Mouse (Mus musculus) liver, postnatal 0 days (tissue): ENCODE data around the gene C530008M17Rik. TPM values are rescaled to one million over a fixed set of nuclear protein-coding genes. Genes with fewer than 3 reads are reported as not detected.
A peak's percentile ranks its signal among the peaks of the same experiment; 100 is the strongest.

Source experiments
- ATAC-seq: fragments of 200-750 bp; cut with Nextera tagmentation; 2 replicates; pipeline ENCODE4 v1.8.0; 2017; ENCODE audit warnings: mild to moderate bottlenecking, moderate library complexity
- DNase-seq: peaks from one replicate; pipeline ENCODE4 v3.0.0-alpha.2; 2016
- H3K27ac ChIP-seq: fragments of 300-500 bp; sonication (generic); 2 replicates; pipeline ENCODE4 v1.5.1; 2014; ENCODE audit warnings: antibody characterized with exemption, moderate library complexity, mild to moderate bottlenecking, low read depth
- H3K27me3 ChIP-seq: fragments of 300-500 bp; sonication (generic); 2 replicates; pipeline ENCODE4 v1.6.1; 2014; ENCODE audit warnings: low read length, control low read depth, mixed read lengths; ENCODE audit not compliant: insufficient read depth
- H3K36me3 ChIP-seq: fragments of 300-500 bp; sonication (generic); replicated peaks from 2 replicates; pipeline ENCODE4 v1.6.1; 2014; ENCODE audit warnings: mild to moderate bottlenecking, control low read depth, low read length, moderate library complexity, mixed read lengths; ENCODE audit not compliant: insufficient read depth
- H3K4me1 ChIP-seq: fragments of 300-500 bp; sonication (generic); 2 replicates; pipeline ENCODE4 v1.6.1; 2014; ENCODE audit warnings: antibody characterized with exemption, mild to moderate bottlenecking, control low read depth; ENCODE audit not compliant: insufficient read depth
- H3K4me2 ChIP-seq: fragments of 300-500 bp; sonication (generic); 2 replicates; pipeline ENCODE4 v1.6.1; 2014; ENCODE audit warnings: low read depth, mild to moderate bottlenecking, low read length, moderate library complexity, mixed read lengths
- H3K4me3 ChIP-seq: fragments of 300-500 bp; sonication (generic); 2 replicates; pipeline ENCODE4 v1.5.1; 2014; ENCODE audit warnings: low read depth, low read length
- H3K9ac ChIP-seq: fragments of 300-500 bp; sonication (generic); replicated peaks from 2 replicates; pipeline ENCODE4 v1.6.1; 2014; ENCODE audit warnings: mild to moderate bottlenecking, moderate library complexity
- H3K9me3 ChIP-seq: fragments of 300-500 bp; sonication (generic); 2 replicates; pipeline ENCODE4 v1.6.1; 2016; ENCODE audit warnings: mild to moderate bottlenecking, control low read depth, low read length, mixed read lengths
- CTCF ChIP-seq: sonication (generic); IDR thresholded peaks from 2 replicates; pipeline ENCODE4 v1.5.1; 2016; ENCODE audit warnings: antibody characterized with exemption, low read depth
- EP300 ChIP-seq: IDR thresholded peaks from 2 replicates; pipeline ENCODE4 v1.6.1; 2016; ENCODE audit warnings: antibody characterized with exemption, low read depth, mild to moderate bottlenecking
- WGBS: fragments of 180-500 bp; shearing (Covaris S2); extraction: QIAGEN DNeasy Blood & Tissue Kit; methylation state at CpG from one replicate; pipeline ENCODE4 v1.1.7; 2014; ENCODE audit not compliant: insufficient replicate concordance; 5-methylcytosine and 5-hydroxymethylcytosine counted together
- polyA plus RNA-seq: library from polyadenylated mRNA; unstranded; fragments of >200 nt; fragmentation: Nextera tagmentation; extraction: Ambion mirVana; gene quantifications from 2 replicates; pipeline ENCODE4 v1.2.1, GENCODE M21; 2015

C530008M17Rik gene
- polyA plus RNA-seq, 1 experiment from 2014 or later: 3.9 TPM

DNA sequence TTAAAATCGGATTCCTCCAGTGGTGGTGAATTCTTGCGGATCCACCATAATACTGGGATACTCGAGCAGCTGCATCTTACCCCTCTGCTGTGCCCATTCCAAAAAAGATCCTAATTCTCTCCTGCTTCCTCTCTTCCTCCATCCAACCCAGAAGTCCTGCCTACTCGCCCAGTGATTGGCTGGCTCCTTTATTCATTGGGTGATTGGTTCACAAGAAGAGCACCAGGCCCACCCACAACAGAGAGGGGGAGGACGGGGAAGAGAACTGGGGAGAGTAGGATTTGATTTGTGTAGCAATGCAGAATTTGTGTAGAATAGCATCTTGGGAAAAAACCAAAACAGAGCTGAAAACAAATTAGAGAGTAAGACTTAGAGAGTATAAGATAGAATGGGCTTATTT is 180.7 kb downstream of the C530008M17Rik start:
- Histone ChIP-seq H3K27ac (no peak overlapping the region), H3K27me3 (no peaks in the 10 kb centered on the region), H3K9ac (no peak overlapping the region), H3K4me3 (no peak overlapping the region), H3K4me2 (no peak overlapping the region), H3K36me3 (no peaks in the 10 kb centered on the region), H3K4me1 (no peaks in the 10 kb centered on the region), H3K9me3 (no peaks in the 10 kb centered on the region)
- DNase-seq (no peak), ATAC-seq (no peak)
- TF ChIP-seq CTCF (no peak), EP300 (no peak)
- 74% methylated on average over 5 of the region's 5 CpGs for WGBS

DNA sequence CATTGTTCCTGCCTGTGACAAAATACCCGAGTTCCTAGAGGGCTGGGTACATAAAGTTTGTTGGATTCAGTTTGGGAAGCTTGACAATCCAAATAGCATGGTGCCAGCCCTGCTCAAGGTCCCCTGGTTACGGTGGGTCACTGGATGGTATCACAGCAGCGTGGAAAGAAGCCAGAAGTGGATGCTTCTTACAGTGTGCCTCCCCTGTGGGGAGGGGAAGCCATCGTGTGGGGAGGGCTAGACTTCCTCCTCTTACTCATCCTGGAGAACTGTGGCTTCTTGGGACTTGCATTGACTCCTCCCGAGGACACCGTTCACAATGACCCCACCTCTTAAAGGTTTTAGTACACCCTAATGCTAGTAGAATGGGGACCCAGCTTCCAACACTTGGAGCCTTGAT is 183.5 kb downstream of the C530008M17Rik start:
- DNase-seq (no peak), ATAC-seq (no peak)
- Histone ChIP-seq H3K27me3 (no peaks in the 10 kb centered on the region), H3K4me2 (no peak overlapping the region), H3K9ac (no peak overlapping the region), H3K27ac (no peak overlapping the region), H3K4me1 (no peaks in the 10 kb centered on the region), H3K9me3 (no peaks in the 10 kb centered on the region), H3K4me3 (no peak overlapping the region), H3K36me3 (no peaks in the 10 kb centered on the region)
- WGBS: 74% methylated on average over 6 of the region's 6 CpGs
- no peak for TF ChIP-seq EP300
- TF ChIP-seq CTCF: no peak

DNA sequence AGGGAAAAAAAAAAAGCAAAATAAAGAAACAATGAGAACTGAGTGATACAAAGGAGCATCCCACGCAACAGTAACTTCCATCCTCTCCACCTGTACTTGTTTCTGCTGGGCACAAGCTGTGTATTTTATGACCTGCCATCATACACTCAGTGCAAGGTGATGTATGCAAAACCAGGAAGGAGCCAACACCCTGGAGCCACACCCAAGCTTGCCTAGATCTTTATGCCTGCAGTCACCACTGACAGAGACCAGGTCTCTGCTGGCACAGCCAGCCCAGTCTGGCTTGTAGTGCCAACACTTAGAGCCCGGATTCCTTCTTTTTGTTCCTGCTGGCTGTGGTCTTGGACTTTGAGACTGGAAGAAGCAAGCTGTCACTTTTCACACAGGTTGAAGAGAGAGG is 185.5 kb downstream of the C530008M17Rik start:
- no peak overlapping the region for H3K4me2 ChIP-seq
- ATAC-seq: no peak
- no peaks in the 10 kb centered on the region for H3K4me1 ChIP-seq
- TF ChIP-seq CTCF (no peak), EP300 (no peak)
- H3K27me3 ChIP-seq: no peaks in the 10 kb centered on the region
- H3K36me3 ChIP-seq: no peaks in the 10 kb centered on the region
- no peak overlapping the region for H3K4me3 ChIP-seq
- H3K27ac ChIP-seq: no peak overlapping the region
- H3K9me3 ChIP-seq: no peaks in the 10 kb centered on the region
- 80% methylated on average over 2 of the region's 2 CpGs for WGBS
- no peak for DNase-seq
- H3K9ac ChIP-seq: no peak overlapping the region

DNA sequence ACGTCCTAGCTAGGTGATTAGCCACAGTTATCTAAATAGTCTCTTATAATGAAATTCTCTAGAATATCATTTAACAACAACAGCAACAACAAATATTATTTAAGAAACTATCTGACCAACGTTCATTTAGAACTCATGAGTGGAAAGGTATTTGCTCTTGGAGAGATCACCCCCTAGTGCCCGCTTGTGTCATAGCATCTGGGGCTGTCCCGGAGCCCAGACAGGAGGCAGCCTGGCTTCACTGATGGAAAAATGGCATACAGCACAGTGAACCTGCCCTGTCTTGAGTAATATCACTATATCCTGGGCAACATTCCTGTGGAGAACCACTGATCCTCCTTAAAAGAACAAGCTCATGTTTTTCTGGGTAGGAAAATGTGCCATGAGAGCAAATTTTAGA is 187.1 kb downstream of the C530008M17Rik start:
- no peak overlapping the region for H3K4me3 ChIP-seq
- DNase-seq (peak; percentile 78), ATAC-seq (peak; percentile 53)
- H3K9ac ChIP-seq: no peak overlapping the region
- H3K4me1 ChIP-seq: no peaks in the 10 kb centered on the region
- no peaks in the 10 kb centered on the region for H3K27me3 ChIP-seq
- TF ChIP-seq EP300: no peak
- TF ChIP-seq CTCF: peak; percentile 87
- 14% methylated on average over 4 of the region's 4 CpGs for WGBS
- H3K4me2 ChIP-seq: no peak overlapping the region
- H3K36me3 ChIP-seq: no peaks in the 10 kb centered on the region
- H3K9me3 ChIP-seq: no peaks in the 10 kb centered on the region
- H3K27ac ChIP-seq: no peak overlapping the region

DNA sequence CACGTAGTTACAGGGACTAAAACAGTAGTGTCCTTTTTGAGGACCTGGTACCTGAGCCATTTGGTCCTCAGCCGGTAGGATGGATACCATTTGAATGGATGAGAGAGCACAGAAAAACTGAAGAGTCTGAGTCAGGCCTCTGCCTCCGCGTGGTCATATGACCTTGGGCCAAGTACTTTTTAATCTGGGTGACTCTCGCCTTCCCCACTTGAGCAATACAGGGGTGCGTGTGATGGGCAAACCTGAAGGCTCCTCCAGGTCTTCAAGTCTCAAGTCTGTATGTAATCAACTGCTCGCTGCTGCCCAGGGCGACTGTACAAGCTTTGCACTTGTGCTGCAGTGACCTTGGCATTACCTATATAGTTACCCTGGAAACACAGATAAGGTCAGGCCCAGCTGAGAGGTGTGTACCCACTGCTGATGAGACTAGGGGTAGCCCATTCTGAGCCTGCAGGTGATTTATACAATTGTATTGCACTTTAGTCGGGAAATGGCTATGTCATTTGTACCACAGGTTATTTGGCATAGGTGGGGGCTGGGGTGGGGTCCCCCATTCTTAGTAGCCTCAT is 187.6 kb downstream of the C530008M17Rik start:
- no peak for TF ChIP-seq CTCF
- TF ChIP-seq EP300: no peak
- DNase-seq (no peak), ATAC-seq (no peak; the same call in 1 of the 2 replicates)
- no peak overlapping the region for H3K4me2 ChIP-seq
- no peak overlapping the region for H3K4me3 ChIP-seq
- no peaks in the 10 kb centered on the region for H3K27me3 ChIP-seq
- WGBS: 71% methylated on average over 9 of the region's 9 CpGs
- H3K9me3 ChIP-seq: no peaks in the 10 kb centered on the region
- H3K27ac ChIP-seq: no peak overlapping the region
- no peak overlapping the region for H3K9ac ChIP-seq
- H3K36me3 ChIP-seq: no peaks in the 10 kb centered on the region
- H3K4me1 ChIP-seq: no peaks in the 10 kb centered on the region

DNA sequence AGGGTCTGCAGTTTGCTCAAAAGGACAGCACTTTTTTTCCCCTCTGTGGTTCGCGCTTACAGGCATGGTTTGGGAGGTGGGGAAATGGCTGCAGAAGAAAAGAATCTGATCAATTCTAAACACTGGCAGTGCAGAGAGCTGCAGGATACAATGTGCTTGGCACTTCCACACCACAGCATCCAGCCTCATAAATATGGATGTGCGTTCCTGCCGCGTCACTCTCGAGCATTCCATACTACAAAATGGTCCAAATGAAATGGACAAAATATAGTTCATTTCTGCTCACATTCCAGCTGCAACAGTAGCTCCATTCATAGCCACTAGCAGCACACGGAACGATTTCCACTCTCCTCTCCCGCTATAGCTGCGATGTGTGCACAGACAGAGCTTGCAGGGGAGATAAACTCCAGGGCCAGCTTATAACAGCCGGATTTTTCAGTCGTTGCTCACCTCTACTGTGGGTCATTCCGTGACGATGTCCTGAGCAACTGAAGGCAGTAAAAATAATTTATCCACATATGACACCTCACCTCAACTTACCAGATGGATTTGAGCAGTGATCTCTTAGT is 188.4 kb downstream of the C530008M17Rik start:
- H3K27me3 ChIP-seq: no peaks in the 10 kb centered on the region
- ATAC-seq (no peak), DNase-seq (no peak)
- no peak for TF ChIP-seq CTCF
- TF ChIP-seq EP300: no peak
- no peaks in the 10 kb centered on the region for H3K4me1 ChIP-seq
- no peak overlapping the region for H3K4me3 ChIP-seq
- no peak overlapping the region for H3K4me2 ChIP-seq
- no peaks in the 10 kb centered on the region for H3K9me3 ChIP-seq
- no peaks in the 10 kb centered on the region for H3K36me3 ChIP-seq
- 89% methylated on average over 14 of the region's 14 CpGs for WGBS
- H3K9ac ChIP-seq: no peak overlapping the region
- no peak overlapping the region for H3K27ac ChIP-seq

DNA sequence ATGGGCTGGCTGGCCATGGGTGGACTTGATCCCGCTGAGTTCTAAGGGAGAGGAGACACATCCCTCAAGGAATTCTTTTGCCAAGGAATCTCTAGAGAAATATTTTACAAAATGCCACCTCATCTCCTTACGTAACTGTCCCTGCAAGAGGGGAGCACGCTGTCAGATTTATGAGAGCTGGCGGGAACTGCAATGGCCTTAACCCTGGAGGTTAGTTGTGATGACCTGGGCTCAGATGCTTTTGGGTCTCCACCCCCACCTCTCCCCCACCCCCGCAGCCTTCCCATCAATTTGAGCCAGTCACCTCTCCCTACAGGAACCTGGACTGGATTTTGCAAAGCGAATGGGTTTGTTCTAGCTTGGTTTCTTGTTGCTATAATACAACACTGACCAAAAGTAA is 190.8 kb downstream of the C530008M17Rik start:
- no peak for ATAC-seq
- Histone ChIP-seq H3K9ac (no peak overlapping the region), H3K4me3 (no peak overlapping the region), H3K4me1 (no peaks in the 10 kb centered on the region), H3K4me2 (no peak overlapping the region), H3K36me3 (no peaks in the 10 kb centered on the region), H3K27ac (no peak overlapping the region), H3K9me3 (no peaks in the 10 kb centered on the region), H3K27me3 (no peaks in the 10 kb centered on the region)
- no peak for DNase-seq
- TF ChIP-seq CTCF (no peak), EP300 (no peak)
- WGBS: 85% methylated on average over 6 of the region's 6 CpGs
